ENCODE assay signal across 9 mouse cellular contexts in the genomic region with DNA sequence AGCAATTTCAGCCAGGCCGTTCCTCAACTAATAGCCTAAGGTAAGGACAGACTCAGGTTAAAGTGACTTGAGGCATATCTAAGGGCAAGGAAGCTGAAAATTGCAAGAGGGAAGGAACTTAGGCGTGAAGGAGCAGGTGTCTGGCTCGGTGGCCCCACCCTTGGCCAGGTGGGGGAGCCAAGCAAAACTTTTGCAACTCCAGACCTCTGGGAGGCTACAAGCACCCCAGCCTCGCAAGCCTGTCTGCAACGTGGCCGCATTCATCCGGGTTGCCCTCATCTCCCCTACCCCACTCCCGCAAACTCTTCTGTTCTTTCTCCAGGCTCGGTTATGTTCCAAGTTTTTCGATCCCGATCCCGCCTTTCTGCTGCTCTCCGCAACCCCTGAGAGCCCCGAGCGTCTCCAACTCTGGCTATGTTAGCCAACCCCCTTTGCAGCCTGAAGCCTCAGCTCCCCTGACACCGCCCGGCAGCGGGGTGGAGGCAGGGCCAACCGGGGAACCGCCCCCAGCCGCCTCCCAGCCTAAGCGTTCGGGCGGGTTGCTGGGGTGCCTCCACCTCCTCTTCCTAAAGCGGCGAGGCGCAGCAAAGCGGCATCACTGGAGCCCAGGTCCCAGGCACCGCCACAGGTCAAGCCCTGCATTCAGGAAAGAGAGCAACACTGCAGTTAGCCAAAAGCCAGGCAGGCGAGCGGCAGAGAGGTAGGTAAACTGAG. TPM values are rescaled to one million over a fixed set of nuclear protein-coding genes. Genes with fewer than 3 reads are reported as not detected.
DNase-seq lines count a peak whose midpoint lies in the region; ATAC-seq lines count a peak whose summit lies in the region.
"Had no signal": no experiment of that assay in that cellular context is flagged by ENCODE, and none has a peak within 500 bp of the region (broad histone marks: within the 10 kb centered on the region; RNA-seq: fewer than 3 reads in every experiment).

Stk26 (plus strand) TSS at position 201 of the 714 bp plus-strand sequence.

- WGBS in embryonic facial prominence, embryonic 14.5 days, result 25% methylated on average over 31 of the region's 31 CpGs
- 21% methylated on average over 28 of the region's 31 CpGs for WGBS in liver, embryonic 11.5 days

- H3K36me3 ChIP-seq in embryonic facial prominence, embryonic 14.5 days (ENCODE audit: control insufficient read depth, insufficient read depth, low read length), result no peaks in the 10 kb centered on the region
- no peaks in the 10 kb centered on the region for H3K36me3 ChIP-seq in liver, embryonic 11.5 days (ENCODE audit: control insufficient read depth, insufficient read depth, low read length)

- peak within 1 kb of the TSS; percentile 39; the same call in 1 of the 2 replicates for H3K27ac ChIP-seq in embryonic facial prominence, embryonic 14.5 days (replicated peaks; ENCODE audit: low read depth, low read length)
- peak within 1 kb of the TSS; percentile 21; the same call in 1 of the 2 replicates for H3K27ac ChIP-seq in liver, embryonic 11.5 days (ENCODE audit: low read depth, low read length)

- H3K9me3 ChIP-seq in embryonic facial prominence, embryonic 14.5 days (ENCODE audit: control insufficient read depth, low read length), result no peaks in the 10 kb centered on the region
- no peaks in the 10 kb centered on the region for H3K9me3 ChIP-seq in liver, embryonic 11.5 days (ENCODE audit: control insufficient read depth, low read length)

- no peaks in the 10 kb centered on the region for H3K4me1 ChIP-seq in embryonic facial prominence, embryonic 14.5 days (ENCODE audit: control insufficient read depth, insufficient read depth, low read length)
- no peaks in the 10 kb centered on the region for H3K4me1 ChIP-seq in liver, embryonic 11.5 days (replicated peaks; ENCODE audit: control insufficient read depth, insufficient read depth, low read length)

- H3K27me3 ChIP-seq in embryonic facial prominence, embryonic 14.5 days (replicated peaks; ENCODE audit: control insufficient read depth, insufficient read depth, low read length), result peaks cover 6% of the 10 kb centered on the region
- no peaks in the 10 kb centered on the region for H3K27me3 ChIP-seq in liver, embryonic 11.5 days (replicated peaks; ENCODE audit: control insufficient read depth, insufficient read depth, low read length)

- H3K9ac ChIP-seq in embryonic facial prominence, embryonic 14.5 days (ENCODE audit: low read depth, low read length), result peak within 1 kb of the TSS; percentile 62
- peak within 1 kb of the TSS; percentile 56 for H3K9ac ChIP-seq in liver, embryonic 11.5 days (ENCODE audit: low read depth, low read length)

- peak within 1 kb of the TSS; percentile 51 for H3K4me3 ChIP-seq in embryonic facial prominence, embryonic 14.5 days (ENCODE audit: low read depth, low read length)
- H3K4me3 ChIP-seq in liver, embryonic 11.5 days (ENCODE audit: low read depth, low read length), result peak within 1 kb of the TSS; percentile 63

- DNase-seq in left cerebral cortex, adult 18-20 months (ENCODE audit: low spot score in 2 of 2), result peak; percentile 11 to 29
- DNase-seq in left cerebral cortex, adult 11 months (ENCODE audit: low spot score), result no peak
- peak; percentile 84 for DNase-seq in embryonic facial prominence, embryonic 14.5 days (ENCODE audit: low spot score)
- peak; percentile 33 to 44 for DNase-seq in heart, adult 9 months (ENCODE audit: low spot score in 2 of 2)
- DNase-seq in kidney, adult 8-10 months, result peak; percentile 29
- DNase-seq in liver, embryonic 11.5 days (ENCODE audit: low spot score), result peak; percentile 67
- DNase-seq in monocyte, adult 2 months (ENCODE audit: low read depth in 1 of 2, low spot score in 2 of 2), result peak; percentile 18 to 48
- DNase-seq in spleen, postnatal 4 days (ENCODE audit: low spot score in 2 of 2), result peak; percentile 75 to 88

- H3K4me2 ChIP-seq in embryonic facial prominence, embryonic 14.5 days (ENCODE audit: low read depth, low read length), result peak within 1 kb of the TSS; percentile 55
- peak within 1 kb of the TSS; percentile 72 for H3K4me2 ChIP-seq in liver, embryonic 11.5 days

- ATAC-seq in embryonic facial prominence, embryonic 14.5 days (ENCODE audit: low read depth), result peak; percentile 97
- peak; percentile 96 for ATAC-seq in liver, embryonic 11.5 days (replicated peaks; ENCODE audit: low FRiP score)

RNA-seq across cellular contexts. Expression of gene Stk26, which starts in this region (rescaled TPM):
- 1 to 10 TPM; 4.6 to 6.7 TPM for total RNA-seq in left cerebral cortex, adult 18-20 months (2021)
- 10.0 and 13.0 TPM in 2 replicates for polyA plus RNA-seq in embryonic facial prominence, embryonic 14.5 days (2014; fragmentation: Nextera tagmentation; extraction: Ambion mirVana)
- polyA plus RNA-seq in liver, embryonic 11.5 days (2014; fragmentation: Nextera tagmentation; extraction: Ambion mirVana), result 7.0 and 8.8 TPM in 2 replicates
- polyA plus RNA-seq: C2C12 had no signal
